Mouse (Mus musculus): ENCODE data around the gene Pwp2. TPM values are rescaled to one million over a fixed set of nuclear protein-coding genes. Genes with fewer than 3 reads are reported as not detected.
"Not testable (repeated sequence)": the region's sequence is repeated elsewhere in the genome, so short reads cannot be mapped to it uniquely, and the experiment has no call there.

Pwp2 gene
- total and polyA plus RNA-seq, 3 experiments, result 41.2 to 49.9 (median 43.0) TPM

GRCm38 (mm10) chr10:78124137-78124536, 60.8 kb downstream of the Pwp2 start:
- dilution Hi-C loops (cut with MboI; ENCODE audit: extremely low pct_ligation_motif_present, extremely low pct_unique_long_range_greater_than_20kb, low sequenced_read_pairs); H3K36me3 ChIP-seq (replicated peaks in 1 of 2; ENCODE audit: control insufficient read depth in 1 of 2, insufficient read depth in 1 of 2, low read length in 1 of 2); H3K4me2 ChIP-seq (ENCODE audit: insufficient read depth, low read depth, poor library complexity, severe bottlenecking); H3K9me3 ChIP-seq (replicated peaks; ENCODE audit: low read length); H3K9ac ChIP-seq (ENCODE audit: insufficient read depth, low read depth); in situ Hi-C loops (cut with MboI; ENCODE audit: low pct_ligation_motif_present, low pct_unique_long_range_greater_than_20kb, low sequenced_read_pairs); H3K79me2 ChIP-seq (replicated peaks; ENCODE audit: control insufficient read depth, extremely low read depth, insufficient read depth, poor library complexity, severe bottlenecking); DNase-seq (ENCODE audit: extremely low read depth); H3K27ac ChIP-seq (ENCODE audit: insufficient read depth, low read depth); H3K4me3 ChIP-seq (replicated peaks in 1 of 3; ENCODE audit: low read depth in 2 of 3, low read length in 2 of 3, poor library complexity in 1 of 3); H3K4me1 ChIP-seq (ENCODE audit: control insufficient read depth in 1 of 2, insufficient read depth in 2 of 2): not testable (repeated sequence)
- peaks cover 12% of the 10 kb centered on the region for H3K27me3 ChIP-seq (replicated peaks)

Other genes starting within 250 kb of the Pwp2 start
- 0.25 and 0.34 TPM in 2 replicates for gene Trpm2, start 214.6 kb downstream of the Pwp2 start, total RNA-seq (2012; rRNA removed)
- not detected in 2 replicates for gene Trpm2, start 214.6 kb downstream of the Pwp2 start, total RNA-seq (2014; rRNA removed)
- gene Trpm2, start 214.6 kb downstream of the Pwp2 start, polyA plus RNA-seq (2012; ENCODE audit: insufficient read length, low read depth), result 0.08 and 0.16 TPM in 2 replicates
- gene 1810043G02Rik, start 206.6 kb downstream of the Pwp2 start, total RNA-seq (2012; rRNA removed), result 5.1 and 6.2 TPM in 2 replicates
- 3.3 and 4.1 TPM in 2 replicates for gene 1810043G02Rik, start 206.6 kb downstream of the Pwp2 start, total RNA-seq (2014; rRNA removed)
- gene 1810043G02Rik, start 206.6 kb downstream of the Pwp2 start, polyA plus RNA-seq (2012; ENCODE audit: insufficient read length, low read depth), result 3.3 and 4.3 TPM in 2 replicates
- 113 and 210 TPM in 2 replicates for gene Pfkl, start 175.1 kb downstream of the Pwp2 start, total RNA-seq (2012; rRNA removed)
- gene Pfkl, start 175.1 kb downstream of the Pwp2 start, total RNA-seq (2014; rRNA removed), result 125 and 159 TPM in 2 replicates
- 95.9 and 106 TPM in 2 replicates for gene Pfkl, start 175.1 kb downstream of the Pwp2 start, polyA plus RNA-seq (2012; ENCODE audit: insufficient read length, low read depth)
- 0.21 TPM in 1 of 2 replicates, not detected in the other for gene Dnmt3l, start 143.2 kb downstream of the Pwp2 start, total RNA-seq (2012; rRNA removed)
- gene Dnmt3l, start 143.2 kb downstream of the Pwp2 start, total RNA-seq (2014; rRNA removed), result 0.23 TPM in 1 of 2 replicates, not detected in the other
- gene Dnmt3l, start 143.2 kb downstream of the Pwp2 start, polyA plus RNA-seq (2012; ENCODE audit: insufficient read length, low read depth), result not detected in 2 replicates
- 0.17 TPM in 1 of 2 replicates, not detected in the other for gene Aire, start 141.5 kb downstream of the Pwp2 start, total RNA-seq (2012; rRNA removed)
- gene Aire, start 141.5 kb downstream of the Pwp2 start, total RNA-seq (2014; rRNA removed), result not detected in 2 replicates
- 0.16 TPM in 1 of 2 replicates, not detected in the other for gene Aire, start 141.5 kb downstream of the Pwp2 start, polyA plus RNA-seq (2012; ENCODE audit: insufficient read length, low read depth)
- 0.64 and 0.80 TPM in 2 replicates for gene Icosl, start 115.8 kb downstream of the Pwp2 start, total RNA-seq (2012; rRNA removed)
- 1.2 and 1.5 TPM in 2 replicates for gene Icosl, start 115.8 kb downstream of the Pwp2 start, total RNA-seq (2014; rRNA removed)
- 1.2 and 1.3 TPM in 2 replicates for gene Icosl, start 115.8 kb downstream of the Pwp2 start, polyA plus RNA-seq (2012; ENCODE audit: insufficient read length, low read depth)
- 43.9 and 45.7 TPM in 2 replicates for gene D10Jhu81e, start 15.4 kb downstream of the Pwp2 start, total RNA-seq (2012; rRNA removed)
- 34.3 and 51.0 TPM in 2 replicates for gene D10Jhu81e, start 15.4 kb downstream of the Pwp2 start, total RNA-seq (2014; rRNA removed)
- gene D10Jhu81e, start 15.4 kb downstream of the Pwp2 start, polyA plus RNA-seq (2012; ENCODE audit: insufficient read length, low read depth), result 29.9 and 34.3 TPM in 2 replicates
- 22.1 and 23.4 TPM in 2 replicates for gene Trappc10, start 59.5 kb upstream of the Pwp2 start, total RNA-seq (2012; rRNA removed)
- 24.7 and 26.5 TPM in 2 replicates for gene Trappc10, start 59.5 kb upstream of the Pwp2 start, total RNA-seq (2014; rRNA removed)
- gene Trappc10, start 59.5 kb upstream of the Pwp2 start, polyA plus RNA-seq (2012; ENCODE audit: insufficient read length, low read depth), result 21.2 and 26.7 TPM in 2 replicates
- 49.4 and 63.1 TPM in 2 replicates for gene Agpat3, start 167.3 kb upstream of the Pwp2 start, total RNA-seq (2012; rRNA removed)
- 36.7 and 40.1 TPM in 2 replicates for gene Agpat3, start 167.3 kb upstream of the Pwp2 start, total RNA-seq (2014; rRNA removed)
- gene Agpat3, start 167.3 kb upstream of the Pwp2 start, polyA plus RNA-seq (2012; ENCODE audit: insufficient read length, low read depth), result 67.2 and 70.0 TPM in 2 replicates
- gene Rrp1, start 227.9 kb upstream of the Pwp2 start, total RNA-seq (2012; rRNA removed), result 189 and 203 TPM in 2 replicates
- 127 and 138 TPM in 2 replicates for gene Rrp1, start 227.9 kb upstream of the Pwp2 start, total RNA-seq (2014; rRNA removed)
- gene Rrp1, start 227.9 kb upstream of the Pwp2 start, polyA plus RNA-seq (2012; ENCODE audit: insufficient read length, low read depth), result 327 and 659 TPM in 2 replicates
- gene Cstb, start 240.5 kb upstream of the Pwp2 start, total RNA-seq (2012; rRNA removed), result 124 and 139 TPM in 2 replicates
- 226 and 239 TPM in 2 replicates for gene Cstb, start 240.5 kb upstream of the Pwp2 start, total RNA-seq (2014; rRNA removed)
- 194 and 206 TPM in 2 replicates for gene Cstb, start 240.5 kb upstream of the Pwp2 start, polyA plus RNA-seq (2012; ENCODE audit: insufficient read length, low read depth)